Mouse (Mus musculus): ENCODE data around the gene Afg1l. TPM values are rescaled to one million over a fixed set of nuclear protein-coding genes. Genes with fewer than 3 reads are reported as not detected.
A peak's percentile ranks its signal among the peaks of the same experiment; 100 is the strongest.

The Afg1l gene
- polyA plus RNA-seq, 1 experiment from 2014 or later = 4.6 TPM

DNA sequence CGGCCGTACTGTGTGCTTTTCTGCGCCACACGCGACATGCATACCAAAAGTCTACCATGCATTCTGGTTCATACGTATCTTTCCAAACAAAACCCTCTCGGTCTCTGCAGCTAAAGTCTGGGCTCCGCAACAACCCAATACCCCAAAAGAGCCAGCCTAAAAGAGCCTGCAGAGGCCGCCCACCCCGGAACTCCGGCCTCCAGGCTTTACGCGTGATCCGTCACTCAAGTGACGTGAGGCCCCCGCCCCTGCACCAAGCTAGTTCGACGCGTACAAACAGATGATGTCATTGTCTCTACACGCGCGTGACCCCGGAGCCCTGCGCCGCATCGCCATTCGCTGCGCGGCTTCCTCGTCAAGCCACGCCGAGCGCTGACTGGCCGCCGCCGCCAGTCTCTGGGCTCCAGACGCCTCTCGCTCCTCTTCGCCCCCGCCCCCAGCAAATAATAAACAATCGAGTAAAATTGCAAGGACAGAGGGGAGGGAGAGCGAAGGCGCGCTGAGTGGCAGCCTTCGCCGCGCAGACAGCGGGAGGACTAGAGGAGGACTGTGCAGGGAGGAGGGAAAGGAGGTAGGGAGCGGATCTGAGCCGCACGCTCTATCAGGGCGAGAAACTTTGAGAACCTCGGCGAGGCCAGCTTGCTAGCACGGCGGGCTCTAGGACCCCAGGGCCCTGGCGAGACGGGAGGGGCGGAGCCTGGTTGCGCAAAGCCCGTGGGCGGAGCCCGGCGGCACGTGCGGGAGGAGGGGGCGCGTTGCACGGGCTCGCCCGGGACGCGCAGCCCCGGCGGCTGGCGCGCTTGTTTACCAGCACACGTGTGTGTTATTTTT lies 200.7 kb downstream of the Afg1l start:
- peak overlapping the region; percentile 72 for H3K4me3 ChIP-seq (ENCODE audit: low read depth, low read length)
- no peaks in the 10 kb centered on the region for H3K36me3 ChIP-seq (ENCODE audit: control insufficient read depth, insufficient read depth, low read length)
- WGBS = under 1% methylated on average over 76 of the region's 78 CpGs
- peak; percentile 92 for ATAC-seq (ENCODE audit: low FRiP score)
- H3K9ac ChIP-seq (ENCODE audit: low read length) = peak overlapping the region; percentile 80
- peak overlapping the region; percentile 92 for H3K27ac ChIP-seq (ENCODE audit: low read depth, low read length)
- peak; percentile 99 for DNase-seq (ENCODE audit: low spot score, missing footprints)
- H3K4me1 ChIP-seq (ENCODE audit: control insufficient read depth, insufficient read depth, low read length) = peaks cover 17% of the 10 kb centered on the region
- H3K9me3 ChIP-seq (ENCODE audit: control insufficient read depth, low read length) = no peaks in the 10 kb centered on the region
- peaks cover 18% of the 10 kb centered on the region for H3K27me3 ChIP-seq (ENCODE audit: control insufficient read depth, insufficient read depth, low read length)
- H3K4me2 ChIP-seq = peak overlapping the region; percentile 98

DNA sequence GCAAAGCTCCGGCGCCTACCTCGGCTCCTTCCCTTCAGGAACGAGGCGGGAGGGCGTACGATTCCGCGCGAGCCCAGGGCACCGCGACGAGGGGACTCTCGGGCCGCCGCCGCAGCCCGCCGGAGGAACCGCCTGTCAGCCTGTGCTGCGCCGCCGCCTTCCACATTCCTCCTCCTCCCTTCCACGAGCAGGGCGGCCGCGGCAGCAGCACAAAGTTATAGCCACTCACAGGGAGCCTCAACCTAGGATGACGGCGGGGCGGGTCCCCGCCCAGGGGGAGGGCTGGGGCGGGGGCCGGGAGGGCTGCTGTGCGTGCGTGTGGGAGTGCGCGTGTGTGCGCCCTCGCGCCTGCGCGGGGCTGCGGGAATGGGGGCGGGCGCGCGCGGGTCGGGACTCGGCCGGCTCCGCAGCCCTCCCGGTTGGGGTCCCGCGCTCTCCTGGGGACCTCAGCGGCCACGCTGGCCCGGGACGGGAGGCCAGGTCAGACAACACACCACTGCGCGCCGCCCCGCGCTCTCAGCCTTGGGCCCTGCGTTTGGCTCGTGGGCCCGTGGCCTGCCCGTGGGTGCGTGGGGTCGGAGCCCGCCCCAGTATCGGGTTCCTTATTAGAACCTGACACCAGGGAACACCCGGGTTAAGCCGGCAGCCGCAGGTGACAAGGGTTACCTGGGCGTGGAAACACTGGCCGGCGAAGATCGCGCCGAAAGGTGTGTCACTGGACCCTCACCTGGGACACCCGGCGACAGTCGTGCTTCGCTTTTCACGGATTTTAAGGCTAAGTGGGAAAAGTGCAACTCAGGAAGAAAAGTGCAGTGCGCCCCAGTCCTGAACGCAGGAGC lies 201.6 kb downstream of the Afg1l start, which contains the start of gene Foxo3:
Gene Foxo3 (minus strand): TSS at position 249 of the 839 bp plus-strand sequence.
- Histone ChIP-seq H3K27me3 (ENCODE audit: control insufficient read depth, insufficient read depth, low read length) (peaks cover 18% of the 10 kb centered on the region), H3K9me3 (ENCODE audit: control insufficient read depth, low read length) (no peaks in the 10 kb centered on the region), H3K36me3 (ENCODE audit: control insufficient read depth, insufficient read depth, low read length) (no peaks in the 10 kb centered on the region), H3K9ac (ENCODE audit: low read length) (peak within 1 kb of the TSS; percentile 80), H3K4me1 (ENCODE audit: control insufficient read depth, insufficient read depth, low read length) (peaks cover 17% of the 10 kb centered on the region), H3K4me3 (ENCODE audit: low read depth, low read length) (peak within 1 kb of the TSS; percentile 72), H3K4me2 (peak within 1 kb of the TSS; percentile 98), H3K27ac (ENCODE audit: low read depth, low read length) (peak within 1 kb of the TSS; percentile 92)
- DNase-seq (ENCODE audit: low spot score, missing footprints) = peak; percentile 95
- whole genome bisulfite sequencing = under 1% methylated on average over 87 of the region's 88 CpGs
- ATAC-seq (ENCODE audit: low FRiP score) = peak; percentile 69

DNA sequence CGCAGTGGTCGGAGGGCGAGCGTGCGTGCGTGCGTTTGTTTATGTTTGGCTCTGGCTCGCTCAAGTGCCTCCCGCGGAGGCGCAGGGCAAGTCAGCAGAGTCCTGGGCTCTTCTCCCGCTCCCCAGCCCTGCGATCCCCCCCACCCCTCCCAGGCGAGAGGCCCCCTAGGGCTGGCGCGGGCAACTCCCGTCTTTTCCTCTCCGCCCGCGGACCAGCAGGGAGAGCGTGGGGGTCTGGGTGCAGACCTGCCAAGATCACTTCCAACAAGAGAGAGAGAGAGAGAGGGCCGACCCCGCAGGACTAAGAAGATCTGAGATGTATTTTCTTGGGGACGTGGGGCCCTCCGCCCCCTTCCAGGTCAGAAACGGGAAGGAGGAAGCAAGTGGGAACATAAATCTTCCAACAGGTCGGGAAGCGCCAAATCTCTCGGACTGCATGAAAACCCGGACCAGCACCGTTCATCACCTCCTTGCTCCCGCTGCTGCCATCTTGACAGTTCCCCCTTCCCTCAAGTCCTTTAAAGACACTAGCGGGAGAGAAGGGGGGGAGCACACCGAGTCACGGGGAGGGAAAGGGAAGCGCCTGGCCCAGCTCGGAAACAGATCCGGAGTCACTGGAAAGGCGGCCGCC lies 202.4 kb downstream of the Afg1l start:
- H3K27ac ChIP-seq (ENCODE audit: low read depth, low read length) = peak overlapping the region; percentile 67
- ATAC-seq (ENCODE audit: low FRiP score) (peak; percentile 0; the same call in 1 of the 2 replicates), DNase-seq (ENCODE audit: low spot score, missing footprints) (peak; percentile 97)
- peak overlapping the region; percentile 72 for H3K4me3 ChIP-seq (ENCODE audit: low read depth, low read length)
- under 1% methylated on average over 37 of the region's 40 CpGs for WGBS
- peak overlapping the region; percentile 98 for H3K4me2 ChIP-seq
- peak overlapping the region; percentile 80 for H3K9ac ChIP-seq (ENCODE audit: low read length)
- H3K27me3 ChIP-seq (ENCODE audit: control insufficient read depth, insufficient read depth, low read length) = peaks cover 18% of the 10 kb centered on the region
- no peaks in the 10 kb centered on the region for H3K9me3 ChIP-seq (ENCODE audit: control insufficient read depth, low read length)
- no peaks in the 10 kb centered on the region for H3K36me3 ChIP-seq (ENCODE audit: control insufficient read depth, insufficient read depth, low read length)
- H3K4me1 ChIP-seq (ENCODE audit: control insufficient read depth, insufficient read depth, low read length) = peaks cover 17% of the 10 kb centered on the region

DNA sequence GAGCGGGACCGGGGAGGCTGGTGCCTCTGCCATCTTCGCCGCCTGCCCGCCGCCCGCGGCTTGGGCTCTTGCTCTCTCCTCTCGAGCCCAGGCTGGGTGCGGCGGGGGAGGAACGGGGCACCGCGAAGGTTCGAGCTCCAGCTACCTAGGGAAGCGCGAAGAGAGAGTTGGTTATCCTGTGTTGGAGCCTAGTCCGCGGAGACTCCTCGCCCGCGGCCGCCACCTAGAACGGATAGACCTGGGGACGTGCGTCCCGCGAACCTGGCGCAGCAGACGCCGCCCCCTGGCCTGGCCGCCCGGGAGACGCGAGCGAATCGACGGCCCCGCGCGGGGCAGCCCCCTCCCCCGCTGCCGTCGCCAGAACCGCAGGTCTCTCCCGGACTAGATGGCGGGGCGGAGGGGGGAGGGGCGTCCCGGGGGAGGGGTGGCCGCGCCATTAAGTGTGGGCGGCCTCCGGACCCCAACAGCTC lies 202.9 kb downstream of the Afg1l start:
- H3K27ac ChIP-seq (ENCODE audit: low read depth, low read length) = no peak overlapping the region
- H3K27me3 ChIP-seq (ENCODE audit: control insufficient read depth, insufficient read depth, low read length) = peaks cover 18% of the 10 kb centered on the region
- peaks cover 17% of the 10 kb centered on the region for H3K4me1 ChIP-seq (ENCODE audit: control insufficient read depth, insufficient read depth, low read length)
- H3K4me3 ChIP-seq (ENCODE audit: low read depth, low read length) = peak overlapping the region; percentile 72
- H3K4me2 ChIP-seq = peak overlapping the region; percentile 98
- no peaks in the 10 kb centered on the region for H3K36me3 ChIP-seq (ENCODE audit: control insufficient read depth, insufficient read depth, low read length)
- H3K9ac ChIP-seq (ENCODE audit: low read length) = peak overlapping the region; percentile 80
- DNase-seq (ENCODE audit: low spot score, missing footprints) = peak; percentile 94
- no peaks in the 10 kb centered on the region for H3K9me3 ChIP-seq (ENCODE audit: control insufficient read depth, low read length)
- ATAC-seq (ENCODE audit: low FRiP score) = no peak
- under 1% methylated on average over 49 of the region's 54 CpGs for WGBS

DNA sequence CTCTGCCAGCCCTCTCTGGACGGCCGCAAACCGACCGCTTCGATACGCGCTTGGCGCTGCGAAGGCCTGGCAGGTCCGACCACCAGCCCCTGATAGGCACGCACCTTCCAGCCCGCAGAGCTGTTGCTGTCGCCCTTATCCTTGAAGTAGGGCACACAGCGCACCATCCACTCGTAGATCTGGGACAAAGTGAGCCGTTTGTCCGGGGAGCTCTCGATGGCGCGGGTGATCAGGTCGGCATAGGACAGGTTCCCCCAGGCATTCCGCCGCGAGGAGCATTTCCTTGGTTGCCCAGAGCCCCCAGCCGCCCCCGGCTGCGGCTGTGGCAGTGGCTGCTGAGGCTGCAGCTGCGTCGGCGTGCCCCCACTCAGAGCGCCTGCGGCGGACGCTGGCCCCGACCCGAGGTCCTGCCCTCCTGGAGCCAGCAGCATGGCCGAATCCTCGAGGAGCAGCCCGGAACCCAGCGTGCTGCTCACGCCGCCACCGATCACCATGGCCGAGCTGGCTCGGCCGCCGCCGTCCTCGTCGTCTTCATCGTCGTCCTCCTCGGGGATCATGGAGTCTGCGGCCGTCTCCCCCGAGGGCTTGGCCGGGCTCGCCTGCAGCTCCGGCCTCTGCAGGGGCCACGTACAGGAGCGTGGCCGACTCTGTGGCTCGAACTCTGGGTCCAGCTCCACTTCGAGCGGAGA lies 203.5 kb downstream of the Afg1l start:
- under 1% methylated on average over 65 of the region's 65 CpGs for WGBS
- DNase-seq (ENCODE audit: low spot score, missing footprints) (peak; percentile 94), ATAC-seq (ENCODE audit: low FRiP score) (no peak)
- H3K27me3 ChIP-seq (ENCODE audit: control insufficient read depth, insufficient read depth, low read length) = peaks cover 18% of the 10 kb centered on the region
- H3K27ac ChIP-seq (ENCODE audit: low read depth, low read length) = no peak overlapping the region
- H3K4me3 ChIP-seq (ENCODE audit: low read depth, low read length) = peak overlapping the region; percentile 72
- H3K36me3 ChIP-seq (ENCODE audit: control insufficient read depth, insufficient read depth, low read length) = no peaks in the 10 kb centered on the region
- peak overlapping the region; percentile 80 for H3K9ac ChIP-seq (ENCODE audit: low read length)
- no peaks in the 10 kb centered on the region for H3K9me3 ChIP-seq (ENCODE audit: control insufficient read depth, low read length)
- H3K4me2 ChIP-seq = peak overlapping the region; percentile 98
- H3K4me1 ChIP-seq (ENCODE audit: control insufficient read depth, insufficient read depth, low read length) = peaks cover 17% of the 10 kb centered on the region

DNA sequence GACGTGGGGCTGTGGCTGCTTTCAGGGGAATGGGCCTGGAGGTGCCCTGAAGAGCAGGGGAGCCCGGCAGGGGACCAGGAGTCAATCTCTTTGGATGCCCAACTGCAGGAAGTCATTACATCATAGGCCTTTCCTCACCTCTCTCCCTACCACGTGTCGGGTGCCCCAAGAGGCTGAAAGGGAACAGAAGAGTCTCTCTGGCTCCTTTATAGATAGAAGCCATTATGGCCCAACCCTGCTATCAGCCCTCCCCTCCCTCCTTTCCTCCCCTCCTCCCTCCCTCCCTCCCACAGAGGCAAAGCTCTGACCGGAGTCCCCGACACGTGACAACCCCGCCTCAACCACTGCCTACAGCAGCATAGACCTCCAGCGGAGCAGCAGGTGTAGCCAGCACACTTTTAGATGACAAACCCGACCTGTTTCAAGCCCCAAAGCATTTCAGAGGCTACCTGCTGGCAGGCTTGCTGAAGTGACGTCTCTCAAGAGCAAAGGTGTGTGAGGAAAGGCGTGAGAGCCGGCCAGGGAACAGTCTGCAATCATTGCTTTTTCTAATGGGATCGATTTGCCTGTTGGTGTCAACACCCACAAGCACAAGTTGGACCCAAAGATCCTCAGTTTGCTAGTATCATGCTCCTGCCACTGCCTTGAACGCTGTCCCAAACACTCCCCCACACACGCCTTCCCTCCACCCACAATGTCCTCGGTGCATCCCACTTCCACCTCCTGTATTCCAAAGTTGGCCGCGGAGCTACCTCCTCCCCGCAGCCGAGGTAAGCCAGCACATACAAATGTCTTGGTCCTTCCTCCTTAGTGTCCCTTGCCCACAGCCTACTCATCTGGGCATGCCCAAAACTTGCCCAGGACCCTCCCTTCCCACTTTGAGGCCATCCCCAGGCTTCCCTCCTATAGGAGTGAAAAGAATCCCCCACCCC lies 204.3 kb downstream of the Afg1l start:
- peak overlapping the region; percentile 98 for H3K4me2 ChIP-seq
- H3K9me3 ChIP-seq (ENCODE audit: control insufficient read depth, low read length) = no peaks in the 10 kb centered on the region
- H3K4me3 ChIP-seq (ENCODE audit: low read depth, low read length) = peak overlapping the region; percentile 72
- DNase-seq (ENCODE audit: low spot score, missing footprints) = peak; percentile 94
- H3K4me1 ChIP-seq (ENCODE audit: control insufficient read depth, insufficient read depth, low read length) = peaks cover 17% of the 10 kb centered on the region
- no peaks in the 10 kb centered on the region for H3K36me3 ChIP-seq (ENCODE audit: control insufficient read depth, insufficient read depth, low read length)
- H3K27ac ChIP-seq (ENCODE audit: low read depth, low read length) = no peak overlapping the region
- WGBS = 5% methylated on average over 20 of the region's 21 CpGs
- peak overlapping the region; percentile 80 for H3K9ac ChIP-seq (ENCODE audit: low read length)
- no peak for ATAC-seq (ENCODE audit: low FRiP score)
- peaks cover 18% of the 10 kb centered on the region for H3K27me3 ChIP-seq (ENCODE audit: control insufficient read depth, insufficient read depth, low read length)

DNA sequence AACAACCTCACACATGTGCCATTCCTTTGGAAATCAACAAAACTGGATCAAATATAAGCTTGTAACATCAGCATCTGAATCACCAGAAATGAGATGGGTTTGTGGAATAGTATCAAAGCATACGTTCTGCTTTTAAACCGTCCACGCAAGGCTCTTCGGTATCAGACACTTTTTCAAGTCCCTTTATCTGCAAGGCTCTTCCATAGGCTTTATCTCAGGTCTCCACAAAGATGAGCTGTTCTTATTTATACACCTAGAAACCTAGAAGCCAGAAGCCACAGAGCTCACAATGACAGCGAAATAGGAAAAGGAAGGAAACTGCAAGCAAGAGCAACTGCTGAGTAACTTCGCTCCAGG lies 205.0 kb downstream of the Afg1l start:
- Histone ChIP-seq H3K4me2 (peak overlapping the region; percentile 98), H3K4me3 (ENCODE audit: low read depth, low read length) (no peak overlapping the region; the same call in 1 of the 2 replicates), H3K9me3 (ENCODE audit: control insufficient read depth, low read length) (no peaks in the 10 kb centered on the region), H3K36me3 (ENCODE audit: control insufficient read depth, insufficient read depth, low read length) (no peaks in the 10 kb centered on the region), H3K27ac (ENCODE audit: low read depth, low read length) (no peak overlapping the region), H3K4me1 (ENCODE audit: control insufficient read depth, insufficient read depth, low read length) (peaks cover 13% of the 10 kb centered on the region), H3K9ac (ENCODE audit: low read length) (no peak overlapping the region), H3K27me3 (ENCODE audit: control insufficient read depth, insufficient read depth, low read length) (peaks cover 18% of the 10 kb centered on the region)
- DNase-seq (ENCODE audit: low spot score, missing footprints) (no peak), ATAC-seq (ENCODE audit: low FRiP score) (no peak)
- 58% methylated on average over 6 of the region's 6 CpGs for WGBS
